Mouse (Mus musculus): ENCODE data around the gene Helq. TPM values are rescaled to one million over a fixed set of nuclear protein-coding genes. Genes with fewer than 3 reads are reported as not detected.

Helq gene
- total and polyA plus RNA-seq, 3 experiments = 22.7 to 32.2 TPM; not detected in 1

- no peak for DNase-seq (ENCODE audit: low read depth, low spot score)
- TF ChIP-seq MXI1 (IDR thresholded peaks at IDR 0.05; ENCODE audit: low read depth, low read length) (no peak), MYC (IDR thresholded peaks at IDR 0.05; ENCODE audit: low read depth, low read length) (no peak), SMC3 (IDR thresholded peaks at IDR 0.05; ENCODE audit: low read depth, low read length) (no peak), CTCF (IDR thresholded peaks at IDR 0.05 in 2 of 3, conservative IDR thresholded peaks at IDR 0.05 in 1 of 3; ENCODE audit: control insufficient read depth in 1 of 3, insufficient read depth in 1 of 3, low read depth in 2 of 3, low read length in 3 of 3, poor library complexity in 1 of 3, severe bottlenecking in 1 of 3) (no peak), NELFE (IDR thresholded peaks at IDR 0.05; ENCODE audit: low read depth, low read length) (no peak), SIN3A (IDR thresholded peaks at IDR 0.05; ENCODE audit: low read length) (no peak), ZKSCAN1 (IDR thresholded peaks at IDR 0.05; ENCODE audit: low read depth, low read length) (no peak), GABPA (IDR thresholded peaks at IDR 0.05; ENCODE audit: low read depth, low read length) (no peak), MEF2A (IDR thresholded peaks at IDR 0.05; ENCODE audit: extremely low read depth, insufficient replicate concordance, low read depth, low read length, poor library complexity, severe bottlenecking) (no peak), BHLHE40 (IDR thresholded peaks at IDR 0.05; ENCODE audit: borderline replicate concordance, low read depth, low read length) (no peak), POLR2AphosphoS5 (IDR thresholded peaks at IDR 0.05; ENCODE audit: borderline replicate concordance, low read depth, low read length) (no peak), JUND (IDR thresholded peaks at IDR 0.05; ENCODE audit: low read depth, low read length) (no peak), GATA1 (IDR thresholded peaks at IDR 0.05; ENCODE audit: low read depth, low read length) (no peak), UBTF (IDR thresholded peaks at IDR 0.05; ENCODE audit: borderline replicate concordance, insufficient read depth, low read depth, low read length) (no peak)
- H3K79me2 ChIP-seq (ENCODE audit: control insufficient read depth, insufficient read depth, low read length, poor library complexity) = peaks cover 1% of the 10 kb centered on the region; the same call in 1 of the 2 replicates
- no peaks in the 10 kb centered on the region for H3K4me1 ChIP-seq (ENCODE audit: control insufficient read depth in 1 of 2, insufficient read depth in 2 of 2, low read length in 2 of 2)
- no peaks in the 10 kb centered on the region for H3K9me3 ChIP-seq (replicated peaks; ENCODE audit: insufficient read depth, low read length)
- no peak overlapping the region for H3K9ac ChIP-seq (ENCODE audit: control insufficient read depth, low read depth, low read length, poor library complexity, severe bottlenecking)
- no peaks in the 10 kb centered on the region for H3K27me3 ChIP-seq (ENCODE audit: control insufficient read depth in 1 of 2, insufficient read depth in 2 of 2, low read length in 2 of 2)
- no peak overlapping the region for H3K4me3 ChIP-seq (ENCODE audit: control insufficient read depth in 1 of 2, insufficient read depth in 1 of 2, low read depth in 2 of 2, low read length in 2 of 2)
- no peak overlapping the region for H3K27ac ChIP-seq (ENCODE audit: control insufficient read depth, low read depth, low read length)
- H3K36me3 ChIP-seq (ENCODE audit: control insufficient read depth in 1 of 2, insufficient read depth in 2 of 2, low read length in 2 of 2) = peaks cover 0 to 38% of the 10 kb centered on the region in 2 experiments; a peak in 2 of 4 replicates
These were observed 10.9 kb downstream of the Helq start for GRCm38 (mm10) chr5:100787527-100787926.

GRCm38 (mm10) chr5:100779002-100779401, 19.4 kb downstream of the Helq start:
- Histone ChIP-seq H3K79me2 (ENCODE audit: control insufficient read depth, insufficient read depth, low read length, poor library complexity) (no peaks in the 10 kb centered on the region), H3K4me1 (ENCODE audit: control insufficient read depth in 1 of 2, insufficient read depth in 2 of 2, low read length in 2 of 2) (no peaks in the 10 kb centered on the region), H3K27me3 (ENCODE audit: control insufficient read depth in 1 of 2, insufficient read depth in 2 of 2, low read length in 2 of 2) (no peaks in the 10 kb centered on the region), H3K36me3 (ENCODE audit: control insufficient read depth in 1 of 2, insufficient read depth in 2 of 2, low read length in 2 of 2) (peaks cover 0 to 30% of the 10 kb centered on the region in 2 experiments; a peak in 2 of 4 replicates), H3K9me3 (replicated peaks; ENCODE audit: insufficient read depth, low read length) (no peaks in the 10 kb centered on the region), H3K27ac (ENCODE audit: control insufficient read depth, low read depth, low read length) (no peak overlapping the region), H3K4me3 (ENCODE audit: control insufficient read depth in 1 of 2, insufficient read depth in 1 of 2, low read depth in 2 of 2, low read length in 2 of 2) (no peak overlapping the region), H3K9ac (ENCODE audit: control insufficient read depth, low read depth, low read length, poor library complexity, severe bottlenecking) (no peak overlapping the region)
- DNase-seq (ENCODE audit: low read depth, low spot score) = no peak
- TF ChIP-seq POLR2AphosphoS2 (IDR thresholded peaks at IDR 0.05; ENCODE audit: low read length) (no peak), RAD21 (IDR thresholded peaks at IDR 0.05; ENCODE audit: low read depth, low read length) (no peak), SIN3A (IDR thresholded peaks at IDR 0.05; ENCODE audit: low read length) (no peak), MEF2A (IDR thresholded peaks at IDR 0.05; ENCODE audit: extremely low read depth, insufficient replicate concordance, low read depth, low read length, poor library complexity, severe bottlenecking) (no peak), USF2 (IDR thresholded peaks at IDR 0.05; ENCODE audit: borderline replicate concordance in 1 of 2, insufficient read depth in 1 of 2, low read depth in 1 of 2, low read length in 2 of 2) (no peak), MAFK (IDR thresholded peaks at IDR 0.05; ENCODE audit: borderline replicate concordance, low read depth, low read length) (no peak), NRF1 (IDR thresholded peaks at IDR 0.05; ENCODE audit: insufficient read depth, low read depth, low read length, poor library complexity, severe bottlenecking) (no peak), ZNF384 (IDR thresholded peaks at IDR 0.05; ENCODE audit: low read depth, low read length) (no peak), ETS1 (IDR thresholded peaks at IDR 0.05; ENCODE audit: low read depth, low read length) (no peak), TCF12 (IDR thresholded peaks at IDR 0.05; ENCODE audit: low read depth, low read length) (no peak), MXI1 (IDR thresholded peaks at IDR 0.05; ENCODE audit: low read depth, low read length) (no peak), CTCF (IDR thresholded peaks at IDR 0.05 in 2 of 3, conservative IDR thresholded peaks at IDR 0.05 in 1 of 3; ENCODE audit: control insufficient read depth in 1 of 3, insufficient read depth in 1 of 3, low read depth in 2 of 3, low read length in 3 of 3, poor library complexity in 1 of 3, severe bottlenecking in 1 of 3) (no peak), ELF1 (IDR thresholded peaks at IDR 0.05; ENCODE audit: low read depth, low read length) (no peak), ZC3H11A (IDR thresholded peaks at IDR 0.05; ENCODE audit: low read depth, low read length) (no peak), RCOR1 (IDR thresholded peaks at IDR 0.05; ENCODE audit: low read depth, low read length) (no peak), UBTF (IDR thresholded peaks at IDR 0.05; ENCODE audit: borderline replicate concordance, insufficient read depth, low read depth, low read length) (no peak), EP300 (IDR thresholded peaks at IDR 0.05; ENCODE audit: low read depth in 1 of 2, low read length in 2 of 2) (no peak), BHLHE40 (IDR thresholded peaks at IDR 0.05; ENCODE audit: borderline replicate concordance, low read depth, low read length) (no peak), HCFC1 (IDR thresholded peaks at IDR 0.05; ENCODE audit: low read depth, low read length) (no peak)
